Mouse (Mus musculus): ENCODE data around the gene Hip1r. TPM values are rescaled to one million over a fixed set of nuclear protein-coding genes. Genes with fewer than 3 reads are reported as not detected.

Gene Hip1r
- polyA plus RNA-seq, 1 experiment from 2014 or later = 20.4 TPM

- Histone ChIP-seq H3K4me1 (peaks cover 44% of the 10 kb centered on the region), H3K36me3 (no peaks in the 10 kb centered on the region), H3K4me2 (replicated peaks) (no peak overlapping the region), H3K9me3 (replicated peaks) (no peaks in the 10 kb centered on the region), H3K27me3 (peaks cover 52% of the 10 kb centered on the region), H3K4me3 (no peak overlapping the region), H3K9ac (no peak overlapping the region), H3K27ac (peak overlapping the region; percentile 52; the same call in 1 of the 2 replicates)
- peak; percentile 46 for ATAC-seq (ENCODE audit: low FRiP score)
- WGBS = 46% methylated on average over 20 of the region's 20 CpGs
Measured at GRCm38 (mm10) chr5:123989941-123990885, 16.8 kb downstream of the Hip1r start.

- no peak overlapping the region for H3K9ac ChIP-seq
- no peak overlapping the region for H3K27ac ChIP-seq
- H3K4me2 ChIP-seq (replicated peaks) = no peak overlapping the region
- H3K4me3 ChIP-seq = no peak overlapping the region
- WGBS = 80% methylated on average over 6 of the region's 6 CpGs
- H3K9me3 ChIP-seq (replicated peaks) = no peaks in the 10 kb centered on the region
- H3K27me3 ChIP-seq = peaks cover 41% of the 10 kb centered on the region
- no peak for ATAC-seq (ENCODE audit: low FRiP score)
- H3K4me1 ChIP-seq = peaks cover 44% of the 10 kb centered on the region
- no peaks in the 10 kb centered on the region for H3K36me3 ChIP-seq
Measured at GRCm38 (mm10) chr5:123991321-123991720, 17.9 kb downstream of the Hip1r start.

GRCm38 (mm10) chr5:123992193-123992637 is 18.8 kb downstream of the Hip1r start:
- H3K27ac ChIP-seq = 0 out of 2 replicates have a peak overlapping the region, but pooled peaks have one; percentile 5
- no peak for ATAC-seq (ENCODE audit: low FRiP score)
- peaks cover 37% of the 10 kb centered on the region for H3K4me1 ChIP-seq
- peaks cover 32% of the 10 kb centered on the region for H3K27me3 ChIP-seq
- 80% methylated on average over 10 of the region's 10 CpGs for WGBS
- H3K36me3 ChIP-seq = no peaks in the 10 kb centered on the region
- no peaks in the 10 kb centered on the region for H3K9me3 ChIP-seq (replicated peaks)
- no peak overlapping the region for H3K4me2 ChIP-seq (replicated peaks)
- H3K9ac ChIP-seq = no peak overlapping the region
- no peak overlapping the region for H3K4me3 ChIP-seq

- Histone ChIP-seq H3K9me3 (replicated peaks) (no peaks in the 10 kb centered on the region), H3K27ac (no peak overlapping the region), H3K4me2 (replicated peaks) (no peak overlapping the region), H3K4me3 (no peak overlapping the region), H3K9ac (no peak overlapping the region), H3K36me3 (no peaks in the 10 kb centered on the region), H3K27me3 (peaks cover 26% of the 10 kb centered on the region), H3K4me1 (peaks cover 35% of the 10 kb centered on the region)
- 0 out of 2 replicates have a peak, but pooled peaks have one; percentile 24 for ATAC-seq (ENCODE audit: low FRiP score)
- WGBS = 28% methylated on average over 5 of the region's 5 CpGs
Measured at GRCm38 (mm10) chr5:123992794-123993193, 19.4 kb downstream of the Hip1r start.

GRCm38 (mm10) chr5:123993263-123994036 is 20.0 kb downstream of the Hip1r start:
- Histone ChIP-seq H3K4me1 (peaks cover 35% of the 10 kb centered on the region), H3K4me3 (no peak overlapping the region), H3K4me2 (replicated peaks) (no peak overlapping the region), H3K27me3 (peaks cover 20% of the 10 kb centered on the region), H3K9ac (no peak overlapping the region), H3K27ac (peak overlapping the region; percentile 62), H3K9me3 (replicated peaks) (no peaks in the 10 kb centered on the region), H3K36me3 (no peaks in the 10 kb centered on the region)
- peak; percentile 49; the same call in 1 of the 2 replicates for ATAC-seq (ENCODE audit: low FRiP score)
- 57% methylated on average over 7 of the region's 7 CpGs for WGBS

- Histone ChIP-seq H3K4me2 (replicated peaks) (no peak overlapping the region), H3K27ac (no peak overlapping the region), H3K9me3 (replicated peaks) (no peaks in the 10 kb centered on the region), H3K36me3 (0 out of 2 replicates have a peak, but pooled peaks cover 3% of the 10 kb centered on the region), H3K9ac (no peak overlapping the region), H3K27me3 (peaks cover 16% of the 10 kb centered on the region), H3K4me3 (no peak overlapping the region), H3K4me1 (peaks cover 29% of the 10 kb centered on the region)
- no peak for ATAC-seq (ENCODE audit: low FRiP score)
- 91% methylated on average over 7 of the region's 7 CpGs for WGBS
Measured at GRCm38 (mm10) chr5:123994468-123994867, 21.0 kb downstream of the Hip1r start.

- H3K4me3 ChIP-seq = no peak overlapping the region
- no peak for ATAC-seq (ENCODE audit: low FRiP score)
- peaks cover 19% of the 10 kb centered on the region for H3K4me1 ChIP-seq
- H3K36me3 ChIP-seq = 0 out of 2 replicates have a peak, but pooled peaks cover 3% of the 10 kb centered on the region
- H3K9ac ChIP-seq = no peak overlapping the region
- H3K27me3 ChIP-seq = peaks cover 16% of the 10 kb centered on the region
- H3K9me3 ChIP-seq (replicated peaks) = no peaks in the 10 kb centered on the region
- WGBS = 78% methylated on average over 6 of the region's 6 CpGs
- H3K27ac ChIP-seq = no peak overlapping the region
- H3K4me2 ChIP-seq (replicated peaks) = no peak overlapping the region
Measured at GRCm38 (mm10) chr5:123995388-123995787, 22.0 kb downstream of the Hip1r start.

- Histone ChIP-seq H3K9ac (no peak overlapping the region), H3K9me3 (replicated peaks) (no peaks in the 10 kb centered on the region), H3K27ac (peak overlapping the region; percentile 4; the same call in 1 of the 2 replicates), H3K27me3 (peaks cover 14% of the 10 kb centered on the region), H3K4me1 (peaks cover 14% of the 10 kb centered on the region), H3K36me3 (0 out of 2 replicates have a peak, but pooled peaks cover 3% of the 10 kb centered on the region), H3K4me2 (replicated peaks) (no peak overlapping the region), H3K4me3 (no peak overlapping the region)
- no peak for ATAC-seq (ENCODE audit: low FRiP score)
- 80% methylated on average over 10 of the region's 10 CpGs for WGBS
Measured at GRCm38 (mm10) chr5:123996194-123996593, 22.8 kb downstream of the Hip1r start.

- Histone ChIP-seq H3K27ac (no peak overlapping the region), H3K4me3 (no peak overlapping the region), H3K9ac (no peak overlapping the region), H3K36me3 (0 out of 2 replicates have a peak, but pooled peaks cover 3% of the 10 kb centered on the region), H3K4me2 (replicated peaks) (no peak overlapping the region), H3K27me3 (peaks cover 9% of the 10 kb centered on the region), H3K9me3 (replicated peaks) (no peaks in the 10 kb centered on the region), H3K4me1 (peaks cover 11% of the 10 kb centered on the region)
- no peak for ATAC-seq (ENCODE audit: low FRiP score)
- WGBS = 91% methylated on average over 14 of the region's 14 CpGs
Measured at GRCm38 (mm10) chr5:123996695-123997094, 23.3 kb downstream of the Hip1r start.

GRCm38 (mm10) chr5:123997211-123997751 is 23.9 kb downstream of the Hip1r start:
- WGBS = 82% methylated on average over 24 of the region's 24 CpGs

GRCm38 (mm10) chr5:123997811-123998210 is 24.4 kb downstream of the Hip1r start:
- peaks cover 14% of the 10 kb centered on the region for H3K4me1 ChIP-seq
- H3K27me3 ChIP-seq = no peaks in the 10 kb centered on the region
- H3K9ac ChIP-seq = no peak overlapping the region
- no peak for ATAC-seq (ENCODE audit: low FRiP score)
- H3K9me3 ChIP-seq (replicated peaks) = no peaks in the 10 kb centered on the region
- no peak overlapping the region for H3K27ac ChIP-seq
- 80% methylated on average over 16 of the region's 16 CpGs for WGBS
- H3K36me3 ChIP-seq = 0 out of 2 replicates have a peak, but pooled peaks cover 3% of the 10 kb centered on the region
- H3K4me2 ChIP-seq (replicated peaks) = no peak overlapping the region
- no peak overlapping the region for H3K4me3 ChIP-seq

More at GRCm38 (mm10) chr5:123997211-123997751, 23.9 kb downstream of the Hip1r start:
- H3K27ac ChIP-seq = 0 out of 2 replicates have a peak overlapping the region, but pooled peaks have one; percentile 18
- no peak overlapping the region for H3K4me3 ChIP-seq
- H3K9me3 ChIP-seq (replicated peaks) = no peaks in the 10 kb centered on the region
- H3K9ac ChIP-seq = no peak overlapping the region
- H3K27me3 ChIP-seq = peaks cover 3% of the 10 kb centered on the region
- 0 out of 2 replicates have a peak, but pooled peaks cover 3% of the 10 kb centered on the region for H3K36me3 ChIP-seq
- H3K4me2 ChIP-seq (replicated peaks) = no peak overlapping the region
- no peak for ATAC-seq (ENCODE audit: low FRiP score)
- peaks cover 12% of the 10 kb centered on the region for H3K4me1 ChIP-seq
